Mouse (Mus musculus): ENCODE measurements around the gene Alk.

GRCm38 (mm10) chr17:72587671-72588070 lies 16.8 kb downstream of the Alk start:
- no peak for TF ChIP-seq CTCF (IDR thresholded peaks at IDR 0.05; ENCODE audit: low read depth, low read length)
- no peak for TF ChIP-seq POLR2A (IDR thresholded peaks at IDR 0.05; ENCODE audit: insufficient read depth, low read length)
